Mouse (Mus musculus): ENCODE measurements at regions not wholly inside any gene's neighbourhood (a gene's known extent, or its start where the extent isn't known, plus 50 kb on each side); places are given as distances from the start of the nearest gene placed in this dataset.

GRCm38 (mm10) chr2:171670945-171671547, 372.2 kb downstream of the Cbln4 start:
- DNase-seq (ENCODE audit: low spot score) = no peak

DNA sequence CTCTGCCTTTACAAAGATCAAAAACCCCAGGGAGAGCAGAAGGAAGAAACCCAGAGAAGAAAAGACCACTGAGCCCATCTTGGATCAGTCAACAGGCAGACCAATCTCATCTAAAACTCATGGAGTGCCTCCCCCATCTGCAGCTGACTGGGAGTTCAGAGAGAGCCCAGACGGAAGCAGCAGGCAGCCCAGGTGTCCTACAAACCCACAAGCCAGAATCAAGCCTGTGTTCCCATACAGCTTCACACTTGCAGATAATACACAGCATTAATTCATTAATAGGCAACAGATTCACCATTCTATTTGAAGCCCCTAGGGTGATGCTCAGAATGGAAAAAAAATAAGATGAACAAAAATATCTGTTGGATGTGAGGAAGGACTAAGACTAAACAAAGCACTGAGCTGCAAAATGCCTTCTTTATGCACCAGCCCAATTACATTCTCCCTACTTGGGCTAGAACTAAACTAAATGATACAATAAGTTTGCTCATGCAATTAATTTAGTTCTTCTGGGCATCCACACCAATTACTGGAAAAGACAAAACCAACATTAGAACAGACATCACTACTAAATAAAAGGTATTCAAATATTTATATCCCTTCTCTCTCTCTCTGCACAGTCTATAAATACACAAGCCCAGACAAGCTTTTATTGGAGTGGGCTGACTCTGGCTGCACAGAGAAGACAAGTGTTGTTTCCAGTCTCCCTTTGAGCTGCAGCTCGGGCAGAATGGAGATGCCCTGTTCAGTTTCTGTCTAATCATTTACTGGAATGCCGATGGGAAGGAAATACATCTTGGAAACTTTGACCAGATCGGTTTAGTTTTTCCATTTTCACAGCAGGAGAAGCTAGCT, 374.2 kb downstream of the Cbln4 start:
- no peak for DNase-seq (ENCODE audit: low spot score)

- no peak for DNase-seq (ENCODE audit: low spot score)
These were observed 380.7 kb downstream of the Cbln4 start for GRCm38 (mm10) chr2:171662571-171662970.

DNA sequence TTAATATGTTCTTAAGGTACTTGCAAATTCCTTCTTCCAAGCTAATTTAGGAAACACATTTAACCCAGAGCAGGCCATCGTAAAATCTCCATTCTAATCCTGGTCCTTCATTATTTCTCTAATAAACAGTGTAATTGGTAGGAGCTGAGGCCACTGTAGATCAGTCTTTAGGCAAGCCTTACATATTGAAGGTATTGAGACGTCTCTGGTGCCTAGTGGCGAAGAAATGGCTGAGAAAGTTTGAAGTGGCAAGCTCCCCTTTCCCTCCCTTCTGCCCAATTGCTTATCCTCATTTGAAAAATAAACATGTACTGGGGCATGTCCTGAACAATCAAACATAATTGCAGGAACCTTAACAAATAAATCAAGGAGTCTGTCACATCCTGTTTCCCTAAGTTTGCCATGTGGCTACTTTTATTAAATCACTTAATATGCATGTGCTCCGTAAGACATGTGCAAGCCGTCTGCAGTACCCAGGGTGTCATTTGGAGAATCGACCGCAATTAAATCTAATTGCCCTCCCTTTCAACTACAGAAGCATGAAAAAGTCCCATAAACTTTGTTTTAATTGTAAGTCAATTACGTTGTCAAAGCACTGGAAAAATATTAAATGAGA, 381.3 kb downstream of the Cbln4 start:
- DNase-seq (ENCODE audit: low spot score) = no peak

GRCm38 (mm10) chr2:171657125-171657524, 386.1 kb downstream of the Cbln4 start:
- DNase-seq (ENCODE audit: low spot score) = no peak

DNA sequence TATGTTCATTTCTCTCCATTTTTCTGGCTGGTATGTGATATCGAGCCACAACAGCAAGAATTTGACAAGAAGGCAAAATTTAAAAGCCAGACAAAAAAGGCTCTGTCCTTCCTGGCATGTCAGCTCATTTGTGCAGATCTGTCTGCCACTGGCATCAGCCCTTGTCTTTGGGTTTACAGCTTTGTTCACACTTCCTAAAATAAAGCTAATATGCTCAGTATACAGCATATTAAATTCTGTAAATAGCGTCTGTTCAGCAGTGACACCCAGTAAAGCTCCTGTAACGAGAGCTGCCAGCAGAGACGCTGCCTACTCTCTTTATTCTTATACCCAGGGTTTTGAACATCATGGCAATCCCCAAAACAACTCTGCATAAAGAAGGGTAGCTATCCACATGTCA, 401.5 kb downstream of the Cbln4 start:
- DNase-seq (ENCODE audit: low spot score) = no peak

DNA sequence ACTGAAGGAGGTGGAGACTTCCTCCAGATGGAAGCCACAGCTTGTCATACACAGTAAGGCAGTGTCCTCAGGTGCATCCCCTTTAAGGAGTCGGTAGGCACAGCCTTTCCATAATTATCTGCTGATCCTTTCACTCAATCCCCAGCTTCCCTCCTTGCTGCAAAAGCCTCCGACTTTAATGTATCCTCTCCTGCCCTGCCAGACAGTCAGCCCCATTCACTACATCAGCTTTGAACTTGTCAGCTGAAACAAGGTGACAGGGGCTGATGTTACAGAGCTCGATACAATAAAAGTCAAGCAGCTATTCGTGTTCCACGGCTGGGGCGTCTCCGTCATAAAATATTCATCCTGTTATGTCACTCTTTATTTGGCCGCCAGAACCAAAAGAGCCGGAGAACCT, 402.8 kb downstream of the Cbln4 start:
- DNase-seq (ENCODE audit: low spot score) = no peak

DNA sequence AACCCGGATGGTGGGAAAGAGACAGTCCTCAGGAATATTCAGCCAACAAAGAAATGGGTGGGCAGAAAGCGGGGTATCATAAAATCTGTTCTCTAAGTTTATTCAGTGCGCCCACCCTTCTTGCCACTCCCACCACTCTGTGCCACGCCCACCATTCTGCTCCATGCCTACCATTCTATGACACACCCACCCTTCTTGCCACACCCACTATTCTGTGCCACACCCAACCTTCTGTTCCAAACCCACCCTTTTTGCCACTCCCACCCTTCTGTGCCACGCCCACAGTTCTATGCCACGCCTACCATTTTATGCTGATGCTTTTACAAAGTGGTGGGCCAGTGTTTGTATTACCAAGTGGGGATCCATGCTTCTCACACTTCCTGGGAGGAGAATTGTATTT, 404.3 kb downstream of the Cbln4 start:
- no peak for DNase-seq (ENCODE audit: low spot score)

DNA sequence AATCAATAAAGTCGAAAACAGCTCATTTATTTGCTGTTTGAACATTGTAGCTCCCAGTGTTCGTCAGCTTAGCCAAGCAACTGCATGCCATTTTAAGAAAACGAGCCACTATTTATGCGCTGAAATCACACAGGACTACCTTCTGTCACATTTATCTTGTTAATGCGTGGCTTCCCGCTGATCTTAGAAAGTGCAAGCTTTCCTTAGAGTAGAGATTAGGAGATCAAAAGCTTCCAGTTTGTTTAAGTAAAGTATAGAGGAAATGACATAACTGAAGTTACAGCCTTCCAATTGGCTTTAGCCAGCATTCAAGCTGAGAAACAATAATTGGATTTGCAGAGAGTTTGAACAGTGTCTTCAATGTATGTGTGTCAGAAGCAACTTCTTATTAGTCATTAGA, 406.4 kb downstream of the Cbln4 start:
- no peak for DNase-seq (ENCODE audit: low spot score)

DNA sequence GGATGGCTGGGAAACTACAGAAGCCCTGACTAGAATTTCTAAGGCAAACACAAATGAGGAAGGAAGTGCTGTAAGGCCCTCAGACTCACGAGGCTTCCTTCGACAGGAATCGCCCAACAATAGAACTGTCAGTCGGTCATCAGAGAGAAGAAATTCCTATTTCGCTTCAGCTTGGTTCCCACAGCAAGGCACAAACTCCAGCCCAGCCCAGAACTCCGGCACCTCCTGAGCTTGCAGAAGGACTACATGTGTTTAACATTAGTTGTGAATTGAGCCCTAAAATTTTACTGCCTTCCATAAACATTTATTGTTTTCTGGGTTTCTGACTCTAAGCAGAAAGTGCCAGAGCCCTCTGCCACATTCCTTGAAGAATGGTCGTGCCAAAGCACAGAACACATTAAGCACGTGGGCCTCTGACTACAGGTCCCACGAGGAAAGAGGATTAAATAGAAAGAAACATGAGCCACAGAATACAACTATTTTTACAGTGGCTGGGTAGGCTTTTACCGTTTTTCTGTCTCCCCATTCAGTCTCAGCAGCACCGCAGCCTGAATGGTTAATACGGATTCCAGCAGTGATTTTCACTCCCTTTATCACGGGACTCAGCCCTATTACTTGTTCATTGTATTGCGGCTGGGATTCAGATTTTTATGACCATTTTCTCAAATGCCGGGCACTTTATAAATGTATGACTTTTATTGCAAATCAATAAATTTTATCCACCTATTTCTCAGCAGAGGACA, 409.7 kb downstream of the Cbln4 start:
- no peak for DNase-seq (ENCODE audit: low spot score)

GRCm38 (mm10) chr2:171630101-171630715, 413.1 kb downstream of the Cbln4 start:
- no peak for DNase-seq (ENCODE audit: low spot score)

GRCm38 (mm10) chr2:171628182-171628850, 414.9 kb downstream of the Cbln4 start:
- DNase-seq (ENCODE audit: low spot score) = no peak

DNA sequence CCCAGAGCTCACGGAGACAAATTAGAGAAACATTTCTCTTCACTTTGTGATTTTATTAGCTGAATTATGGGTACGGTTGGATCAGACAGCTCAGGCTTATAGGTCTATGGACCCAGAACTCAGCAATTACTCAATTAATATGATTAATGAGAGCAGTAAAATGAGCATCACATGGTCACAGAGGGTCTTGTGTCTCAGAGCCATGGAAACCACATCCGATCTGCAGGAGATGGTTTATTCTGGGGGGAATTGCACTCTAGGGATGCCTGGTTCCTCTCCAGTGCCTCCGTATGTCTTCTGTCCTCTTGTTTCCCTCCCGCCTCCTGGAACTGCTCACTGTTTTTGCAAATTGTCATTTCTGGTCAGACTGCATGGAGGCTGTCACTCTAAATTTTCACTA, 422.6 kb downstream of the Cbln4 start:
- DNase-seq (ENCODE audit: low spot score) = no peak

DNA sequence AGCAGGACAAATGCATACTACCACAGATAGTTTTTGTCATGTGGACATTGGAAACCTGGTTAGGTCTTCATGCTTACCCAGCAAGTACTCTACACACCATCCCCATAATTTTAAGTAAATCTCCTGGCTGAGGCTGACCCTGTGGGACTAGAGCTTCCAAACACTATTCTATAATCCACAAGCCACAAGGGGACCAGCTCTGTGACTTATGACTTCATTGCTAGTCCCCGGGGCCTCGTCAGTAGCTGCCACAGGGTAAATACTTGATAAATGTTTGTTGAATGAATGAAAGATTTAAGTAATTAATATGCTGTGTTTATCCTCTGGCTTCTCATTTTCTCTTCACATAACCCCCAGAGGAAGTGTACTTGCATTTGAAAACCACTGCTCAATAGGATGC, 423.0 kb downstream of the Cbln4 start:
- DNase-seq (ENCODE audit: low spot score) = no peak

DNA sequence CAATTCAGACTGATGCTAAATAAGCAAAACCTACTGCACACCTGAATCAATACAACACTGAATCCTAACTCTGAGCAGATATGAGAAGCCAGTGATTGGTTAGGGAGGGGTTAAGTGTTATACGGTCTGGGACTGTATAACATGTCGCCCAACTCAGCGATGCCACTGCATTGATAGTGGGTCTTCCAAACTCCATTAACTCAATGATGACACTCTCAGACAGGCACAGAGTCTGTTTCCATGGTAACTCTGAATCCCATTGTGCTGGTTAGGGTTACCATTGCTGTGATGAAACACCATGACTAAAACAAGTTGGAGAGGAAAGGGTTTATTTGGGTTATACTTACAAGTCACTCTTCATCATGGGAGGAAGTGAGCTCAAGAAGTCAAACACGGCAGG, 424.5 kb downstream of the Cbln4 start:
- no peak for DNase-seq (ENCODE audit: low spot score)

- DNase-seq (ENCODE audit: low spot score) = no peak
These were observed 424.9 kb downstream of the Cbln4 start for GRCm38 (mm10) chr2:171618333-171618732.

DNA sequence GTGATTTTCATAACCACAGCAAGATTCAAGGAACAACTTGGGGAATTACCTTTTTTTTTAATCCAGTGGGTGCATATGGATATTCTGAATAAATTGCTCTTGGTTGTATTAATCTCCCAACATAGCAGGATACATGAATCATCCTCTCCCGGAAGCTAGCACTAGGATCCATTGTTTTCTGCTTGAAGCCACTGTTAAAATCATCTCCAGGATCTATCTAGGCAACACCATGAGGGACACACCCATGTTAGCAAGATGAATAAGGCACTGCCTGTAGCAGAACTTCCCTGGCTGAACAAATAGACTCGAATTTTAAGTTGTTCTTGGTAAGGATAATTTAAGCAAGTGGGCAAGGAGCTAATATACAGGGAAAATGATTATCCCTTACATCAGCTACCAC, 427.8 kb downstream of the Cbln4 start:
- no peak for DNase-seq (ENCODE audit: low spot score)

GRCm38 (mm10) chr2:171605064-171605463, 438.2 kb downstream of the Cbln4 start:
- DNase-seq (ENCODE audit: low spot score) = no peak

DNA sequence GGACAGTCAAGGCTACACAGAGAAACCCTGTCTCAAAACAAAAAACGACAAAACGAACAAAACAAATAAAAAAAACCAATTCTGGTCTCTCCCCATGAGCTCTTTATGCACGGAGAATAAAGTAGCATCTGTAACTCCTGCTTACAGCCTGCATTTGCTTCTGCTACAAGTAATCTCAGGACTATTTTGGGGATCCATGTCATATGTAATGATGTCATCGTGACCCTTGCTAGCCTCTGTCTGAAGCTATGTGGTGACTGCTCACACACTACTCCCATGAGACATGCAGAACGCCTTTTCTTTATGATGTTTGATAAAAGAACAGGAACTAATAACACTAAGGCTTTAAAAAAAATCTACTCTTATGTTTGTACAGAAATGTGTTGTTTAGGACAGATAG, 448.0 kb downstream of the Cbln4 start:
- DNase-seq (ENCODE audit: low spot score) = no peak

GRCm38 (mm10) chr2:171593884-171594283, 449.4 kb downstream of the Cbln4 start:
- DNase-seq (ENCODE audit: low spot score) = no peak

GRCm38 (mm10) chr2:171592315-171592714, 451.0 kb downstream of the Cbln4 start:
- no peak for DNase-seq (ENCODE audit: low spot score)

GRCm38 (mm10) chr2:171588158-171588557, 455.1 kb downstream of the Cbln4 start:
- no peak for DNase-seq (ENCODE audit: low spot score)

Measured in layer of hippocampus, adult 9-10 months (tissue).